Mouse (Mus musculus) myocyte (in vitro differentiated cells): ENCODE data around the gene Sowaha. TPM values are rescaled to one million over a fixed set of nuclear protein-coding genes. Genes with fewer than 3 reads are reported as not detected.

Experiments
- H3K27me3 ChIP-seq: one replicate; pipeline ENCODE4 v1.6.1; 2011; ENCODE audit not compliant: control insufficient read depth, insufficient read depth, insufficient read length
- H3K36me3 ChIP-seq: one replicate; pipeline ENCODE4 v1.6.1; 2011; ENCODE audit not compliant: control insufficient read depth, insufficient read depth
- H3K4me2 ChIP-seq: one replicate; pipeline ENCODE4 v1.6.1; 2011; ENCODE audit warnings: low read depth, control low read depth
- H3K4me3 ChIP-seq: one replicate; pipeline ENCODE4 v1.5.1; 2011; ENCODE audit warnings: mild to moderate bottlenecking, control low read depth, moderate library complexity
- H3K79me2 ChIP-seq: one replicate; pipeline ENCODE4 v1.6.1; 2011; ENCODE audit not compliant: control insufficient read depth, insufficient read depth
- H3ac ChIP-seq: one replicate; pipeline ENCODE4 v1.6.1; 2011; ENCODE audit not compliant: control insufficient read depth, insufficient read length
- CEBPB ChIP-seq: IDR thresholded peaks from 2 replicates; pipeline ENCODE4 v1.6.1; 2011; ENCODE audit warnings: mild to moderate bottlenecking, moderate library complexity; ENCODE audit not compliant: poor library complexity, insufficient read depth, severe bottlenecking
- E2F4 ChIP-seq: IDR thresholded peaks from one replicate; pipeline ENCODE4 v1.6.1; 2011; ENCODE audit warnings: mild to moderate bottlenecking, control low read depth, moderate library complexity; ENCODE audit not compliant: insufficient read depth
- MAX ChIP-seq: IDR thresholded peaks from one replicate; pipeline ENCODE4 v1.6.1; 2011; ENCODE audit warnings: low read depth, mild to moderate bottlenecking, control low read depth
- MYOD1 ChIP-seq, 3 experiments: IDR thresholded peaks; one replicate each; pipeline ENCODE4 v1.6.1; 2011; ENCODE audit warnings: control low read depth in 2 of 3, low read depth in 2 of 3, mild to moderate bottlenecking in 2 of 3, moderate library complexity in 1 of 3; ENCODE audit not compliant: insufficient read length in 2 of 3, control insufficient read depth in 1 of 3
- MYOG ChIP-seq, 3 experiments: IDR thresholded peaks; one replicate each; pipeline ENCODE4 v1.6.1; 2011; ENCODE audit warnings: control low read depth in 2 of 3, low read depth in 2 of 3, mild to moderate bottlenecking in 2 of 3; ENCODE audit not compliant: insufficient read length in 2 of 3, control insufficient read depth in 1 of 3, insufficient read depth in 1 of 3
- POLR2A ChIP-seq: IDR thresholded peaks from one replicate; pipeline ENCODE4 v1.6.1; 2011; ENCODE audit warnings: low read depth, mild to moderate bottlenecking, control low read depth, moderate library complexity; ENCODE audit not compliant: insufficient read length
- POLR2AphosphoS2 ChIP-seq: IDR thresholded peaks from one replicate; pipeline ENCODE4 v1.6.1; 2011; ENCODE audit warnings: low read depth, control low read depth; ENCODE audit not compliant: insufficient read length
- REST ChIP-seq: IDR thresholded peaks from one replicate; pipeline ENCODE4 v1.6.1; 2011; ENCODE audit warnings: mild to moderate bottlenecking, control low read depth, moderate library complexity; ENCODE audit not compliant: insufficient read depth, insufficient read length
- SRF ChIP-seq: IDR thresholded peaks from one replicate; pipeline ENCODE4 v1.6.1; 2011; ENCODE audit warnings: low read depth; ENCODE audit not compliant: control insufficient read depth, insufficient read length
- TCF12 ChIP-seq: IDR thresholded peaks from one replicate; pipeline ENCODE4 v1.6.1; 2011; ENCODE audit warnings: mild to moderate bottlenecking, control low read depth; ENCODE audit not compliant: poor library complexity, insufficient read depth, severe bottlenecking
- TCF3 ChIP-seq: IDR thresholded peaks from one replicate; pipeline ENCODE4 v1.6.1; 2011; ENCODE audit warnings: low read depth, control low read depth; ENCODE audit not compliant: insufficient read length
- USF1 ChIP-seq: IDR thresholded peaks from one replicate; pipeline ENCODE4 v1.6.1; 2011; ENCODE audit warnings: low read depth, mild to moderate bottlenecking, control low read depth, moderate library complexity
- polyA plus RNA-seq: library from polyadenylated mRNA; unstranded; fragments of >200 nt; fragmentation: generic; extraction: Trizol; gene quantifications from one replicate; pipeline ENCODE4 v1.2.1, GENCODE M21; 2012; ENCODE audit warnings: missing spikeins

The Sowaha gene
- polyA plus RNA-seq, 1 experiment = not detected

DNA sequence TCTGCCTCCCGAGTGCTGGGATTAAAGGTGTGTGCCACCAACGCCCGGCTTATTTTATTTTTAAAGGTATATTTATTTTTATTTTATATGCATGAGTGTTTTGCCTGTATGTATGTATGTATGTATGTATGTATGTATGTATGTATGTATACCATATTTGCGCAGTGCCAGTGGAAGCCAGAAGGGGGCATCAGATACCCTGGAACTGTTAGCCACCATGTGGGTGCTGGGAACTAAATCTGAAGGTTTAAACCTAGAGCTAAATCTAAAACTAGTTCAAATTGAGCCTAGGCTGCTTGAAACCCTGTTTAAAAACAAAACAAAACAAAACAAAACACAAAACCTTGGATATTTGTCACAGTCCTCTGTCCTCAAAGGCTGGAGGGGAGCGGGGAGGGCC, 8.9 kb upstream of the Sowaha start:
- TF ChIP-seq E2F4 = no peak
- no peak for TF ChIP-seq TCF3
- TF ChIP-seq CEBPB = no peak
- TF ChIP-seq MYOG (IDR thresholded peaks at IDR 0.05; ENCODE audit: control insufficient read depth in 1 of 3, insufficient read depth in 1 of 3, insufficient read length in 2 of 3, low read depth in 2 of 3) = no peak
- TF ChIP-seq USF1 = no peak
- TF ChIP-seq SRF = no peak
- no peak for TF ChIP-seq MYOD1 (IDR thresholded peaks at IDR 0.05; ENCODE audit: control insufficient read depth in 1 of 3, insufficient read length in 2 of 3, low read depth in 2 of 3)
- TF ChIP-seq TCF12 = no peak
- TF ChIP-seq POLR2A = no peak
- no peak for TF ChIP-seq REST
- no peak for TF ChIP-seq POLR2AphosphoS2
- no peak for TF ChIP-seq MAX
- Histone ChIP-seq H3K36me3 (no peaks in the 10 kb centered on the region), H3K27me3 (no peaks in the 10 kb centered on the region), H3K4me3 (no peak overlapping the region), H3K4me2 (no peak overlapping the region), H3ac (no peak overlapping the region), H3K79me2 (no peaks in the 10 kb centered on the region)

- no peak overlapping the region for H3K4me3 ChIP-seq
- no peak overlapping the region for H3ac ChIP-seq
- TF ChIP-seq SRF = no peak
- TF ChIP-seq TCF3 = no peak
- no peak for TF ChIP-seq POLR2AphosphoS2
- TF ChIP-seq CEBPB = no peak
- no peak for TF ChIP-seq POLR2A
- no peak for TF ChIP-seq USF1
- no peak for TF ChIP-seq TCF12
- no peak for TF ChIP-seq E2F4
- no peak for TF ChIP-seq MYOG (IDR thresholded peaks at IDR 0.05; ENCODE audit: control insufficient read depth in 1 of 3, insufficient read depth in 1 of 3, insufficient read length in 2 of 3, low read depth in 2 of 3)
- no peak for TF ChIP-seq REST
- no peak for TF ChIP-seq MAX
- no peaks in the 10 kb centered on the region for H3K27me3 ChIP-seq
- H3K36me3 ChIP-seq = no peaks in the 10 kb centered on the region
- no peak overlapping the region for H3K4me2 ChIP-seq
- H3K79me2 ChIP-seq = no peaks in the 10 kb centered on the region
Measured at GRCm38 (mm10) chr11:53486822-53487594, 6.9 kb upstream of the Sowaha start.

GRCm38 (mm10) chr11:53486351-53486750, 6.3 kb upstream of the Sowaha start:
- Histone ChIP-seq H3K79me2 (no peaks in the 10 kb centered on the region), H3K4me2 (no peak overlapping the region), H3K4me3 (no peak overlapping the region), H3K27me3 (no peaks in the 10 kb centered on the region), H3K36me3 (no peaks in the 10 kb centered on the region), H3ac (no peak overlapping the region)
- TF ChIP-seq USF1 (no peak), E2F4 (no peak), MAX (no peak)

DNA sequence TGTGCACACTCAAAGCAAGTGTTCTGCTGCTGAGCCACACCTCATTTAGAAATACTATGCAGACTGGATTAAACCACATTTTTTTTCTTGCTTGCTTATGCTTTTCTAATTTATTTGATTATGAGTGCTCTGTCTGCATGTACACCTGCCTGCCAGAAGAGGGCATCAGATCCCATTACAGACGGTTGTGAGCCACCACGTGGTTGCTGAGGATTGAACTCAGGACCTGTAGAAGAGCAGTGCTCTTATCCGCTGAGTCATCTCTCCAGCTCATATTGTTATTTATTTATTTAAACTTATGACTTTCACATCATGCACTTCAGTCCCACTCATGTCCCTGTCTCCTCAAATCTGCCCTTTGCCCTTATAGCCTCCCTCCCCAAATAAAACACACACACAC, 5.6 kb upstream of the Sowaha start:
- no peaks in the 10 kb centered on the region for H3K36me3 ChIP-seq
- H3K27me3 ChIP-seq = no peaks in the 10 kb centered on the region
- TF ChIP-seq CEBPB = no peak
- TF ChIP-seq TCF3 = no peak
- no peak for TF ChIP-seq MYOG (IDR thresholded peaks at IDR 0.05; ENCODE audit: control insufficient read depth in 1 of 3, insufficient read depth in 1 of 3, insufficient read length in 2 of 3, low read depth in 2 of 3)
- TF ChIP-seq USF1 = peak; percentile 34
- TF ChIP-seq E2F4 = no peak
- H3ac ChIP-seq = no peak overlapping the region
- H3K79me2 ChIP-seq = no peaks in the 10 kb centered on the region
- no peak overlapping the region for H3K4me3 ChIP-seq
- no peak overlapping the region for H3K4me2 ChIP-seq

DNA sequence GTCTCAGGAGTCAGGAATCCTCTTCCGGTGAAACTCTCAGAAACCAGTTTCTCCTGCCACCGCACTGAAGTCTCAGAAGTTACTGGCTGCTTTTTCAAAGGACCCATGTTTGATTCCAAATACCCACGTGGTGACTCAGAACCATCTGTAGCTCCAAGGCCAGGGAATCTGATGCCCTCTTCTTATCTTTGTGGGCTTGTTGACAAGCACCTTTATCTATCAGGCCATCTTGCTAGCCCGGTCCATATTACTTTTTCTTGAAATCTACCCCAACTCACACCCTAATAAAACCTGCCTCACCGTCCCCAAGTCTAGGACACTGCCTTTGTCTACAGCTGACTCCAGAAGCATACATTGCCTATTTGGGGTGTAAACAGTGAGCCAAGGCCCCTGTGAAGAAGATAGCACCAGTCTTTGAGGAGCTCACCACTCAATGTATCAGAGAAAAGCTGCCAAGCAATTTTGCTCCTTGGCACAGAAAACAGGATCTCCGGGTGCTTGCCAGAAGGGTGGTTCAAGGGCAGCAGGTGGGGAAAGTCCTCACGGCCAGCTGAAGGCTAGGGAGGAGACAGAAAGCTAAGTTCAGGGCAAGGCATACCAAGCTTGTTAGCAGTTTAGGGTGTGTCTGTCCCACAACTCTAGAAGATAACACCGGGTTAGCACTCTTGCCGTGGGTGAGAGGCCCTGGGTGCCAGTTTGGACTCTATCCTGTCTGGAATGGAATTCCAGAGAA, 3.3 kb upstream of the Sowaha start:
- H3ac ChIP-seq = no peak overlapping the region
- TF ChIP-seq MYOD1 (IDR thresholded peaks at IDR 0.05; ENCODE audit: control insufficient read depth in 1 of 3, insufficient read length in 2 of 3, low read depth in 2 of 3) (peak in 2 of 3 experiments; percentile 79 to 86), USF1 (peak; percentile 35), MYOG (IDR thresholded peaks at IDR 0.05; ENCODE audit: control insufficient read depth in 1 of 3, insufficient read depth in 1 of 3, insufficient read length in 2 of 3, low read depth in 2 of 3) (peak; percentile 22 to 92 (median 75)), POLR2A (no peak), TCF12 (peak; percentile 66), TCF3 (peak; percentile 15)
- H3K36me3 ChIP-seq = no peaks in the 10 kb centered on the region
- H3K79me2 ChIP-seq = no peaks in the 10 kb centered on the region
- no peaks in the 10 kb centered on the region for H3K27me3 ChIP-seq
- H3K4me2 ChIP-seq = peak overlapping the region; percentile 50
- H3K4me3 ChIP-seq = no peak overlapping the region
